Mouse (Mus musculus): ENCODE data around the gene Banf2.

DNA sequence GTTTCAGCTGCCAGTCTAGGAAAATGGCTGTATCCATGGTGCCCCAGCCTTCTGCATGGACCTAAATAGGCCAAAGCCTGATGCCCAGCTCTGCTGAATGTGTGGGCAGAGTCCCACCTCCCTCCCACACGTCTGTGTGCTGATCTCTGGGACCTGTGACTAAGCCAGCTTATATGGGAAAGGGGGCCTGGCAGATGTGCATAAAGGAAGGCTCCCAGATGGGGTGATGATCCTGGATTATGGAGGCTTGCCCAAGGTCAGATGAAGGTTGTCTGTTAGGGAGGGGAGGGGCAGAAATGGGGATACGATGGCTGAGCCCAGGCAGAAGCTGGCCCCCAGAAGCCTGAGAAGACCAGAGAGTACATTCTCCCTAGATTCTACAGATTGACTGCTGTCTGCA, 85.2 kb downstream of the Banf2 start:
- TF ChIP-seq CTCF (conservative IDR thresholded peaks at IDR 0.05; ENCODE audit: insufficient read depth, insufficient read length, low read depth, low read length) (no peak), POLR2A (IDR thresholded peaks at IDR 0.05; ENCODE audit: low read depth, low read length) (no peak)
